Mouse (Mus musculus) embryonic facial prominence, embryonic 13.5 days (tissue): ENCODE measurements around the gene Dennd1a. TPM values are rescaled to one million over a fixed set of nuclear protein-coding genes. Genes with fewer than 3 reads are reported as not detected.

Source experiments
- ATAC-seq: fragments of 200-750 bp; cut with Nextera tagmentation; 2 replicates; pipeline ENCODE4 v1.8.0; 2017; ENCODE audit warnings: low read depth; ENCODE audit not compliant: insufficient number of reproducible peaks, insufficient read depth, low FRiP score, low TSS enrichment
- H3K27ac ChIP-seq: fragments of 300-500 bp; sonication (generic); 2 replicates; pipeline ENCODE4 v1.5.1; 2015; ENCODE audit warnings: moderate library complexity, mild to moderate bottlenecking, inconsistent platforms
- H3K27me3 ChIP-seq: fragments of 300-500 bp; sonication (generic); 2 replicates; pipeline ENCODE4 v1.6.1; 2015; ENCODE audit warnings: mild to moderate bottlenecking, inconsistent platforms
- H3K36me3 ChIP-seq: fragments of 300-500 bp; sonication (generic); 2 replicates; pipeline ENCODE4 v1.6.1; 2015; ENCODE audit warnings: mild to moderate bottlenecking, inconsistent platforms
- H3K4me1 ChIP-seq: fragments of 300-500 bp; sonication (generic); 2 replicates; pipeline ENCODE4 v1.6.1; 2015; ENCODE audit warnings: inconsistent platforms
- H3K4me2 ChIP-seq: fragments of 300-500 bp; sonication (generic); 2 replicates; pipeline ENCODE4 v1.6.1; 2015; ENCODE audit warnings: moderate library complexity, mild to moderate bottlenecking, inconsistent platforms
- H3K4me3 ChIP-seq: fragments of 300-500 bp; sonication (generic); 2 replicates; pipeline ENCODE4 v1.5.1; 2015; ENCODE audit warnings: mild to moderate bottlenecking, inconsistent platforms
- H3K9ac ChIP-seq: fragments of 300-500 bp; sonication (generic); 2 replicates; pipeline ENCODE4 v1.6.1; 2015; ENCODE audit warnings: mild to moderate bottlenecking, inconsistent platforms
- H3K9me3 ChIP-seq: fragments of 300-500 bp; sonication (generic); 2 replicates; pipeline ENCODE4 v1.6.1; 2016; ENCODE audit warnings: inconsistent platforms
- WGBS: fragments of 180-500 bp; shearing (Covaris S2); methylation state at CpG from one replicate; pipeline ENCODE4 v1.1.7; 2015; ENCODE audit warnings: mixed read lengths; 5-methylcytosine and 5-hydroxymethylcytosine counted together
- polyA plus RNA-seq: library from polyadenylated mRNA; unstranded; fragments of >200 nt; fragmentation: Nextera tagmentation; extraction: Ambion mirVana; gene quantifications from 2 replicates; pipeline ENCODE4 v1.2.1, GENCODE M21; 2015

Gene Dennd1a
- polyA plus RNA-seq, 1 experiment from 2014 or later: 15.5 TPM

- Histone ChIP-seq H3K4me2 (no peak overlapping the region), H3K9me3 (no peaks in the 10 kb centered on the region), H3K36me3 (no peaks in the 10 kb centered on the region), H3K4me1 (0 out of 2 replicates have a peak, but pooled peaks cover 7% of the 10 kb centered on the region), H3K9ac (no peak overlapping the region), H3K27ac (no peak overlapping the region), H3K4me3 (no peak overlapping the region), H3K27me3 (peaks cover 73% of the 10 kb centered on the region)
- ATAC-seq: no peak
- 88% methylated on average over 14 of the region's 14 CpGs for WGBS
Measured at GRCm38 (mm10) chr2:37790738-37791137, 496.5 kb downstream of the Dennd1a start.

GRCm38 (mm10) chr2:37789995-37790394 is 497.2 kb downstream of the Dennd1a start:
- Histone ChIP-seq H3K4me3 (no peak overlapping the region), H3K27ac (no peak overlapping the region), H3K36me3 (no peaks in the 10 kb centered on the region), H3K9me3 (no peaks in the 10 kb centered on the region), H3K4me1 (0 out of 2 replicates have a peak, but pooled peaks cover 7% of the 10 kb centered on the region), H3K27me3 (peaks cover 74% of the 10 kb centered on the region), H3K9ac (no peak overlapping the region), H3K4me2 (no peak overlapping the region)
- ATAC-seq: no peak; the same call in 1 of the 2 replicates
- WGBS: 87% methylated on average over 10 of the region's 10 CpGs

- Histone ChIP-seq H3K36me3 (no peaks in the 10 kb centered on the region), H3K9me3 (no peaks in the 10 kb centered on the region), H3K4me3 (no peak overlapping the region), H3K4me2 (no peak overlapping the region), H3K27me3 (peaks cover 69% of the 10 kb centered on the region), H3K9ac (no peak overlapping the region), H3K4me1 (0 out of 2 replicates have a peak, but pooled peaks cover 7% of the 10 kb centered on the region), H3K27ac (no peak overlapping the region)
- WGBS: 84% methylated on average over 5 of the region's 5 CpGs
- ATAC-seq: no peak
Measured at GRCm38 (mm10) chr2:37789029-37789428, 498.2 kb downstream of the Dennd1a start.

GRCm38 (mm10) chr2:37788176-37788962 is 498.8 kb downstream of the Dennd1a start:
- Histone ChIP-seq H3K36me3 (no peaks in the 10 kb centered on the region), H3K4me1 (0 out of 2 replicates have a peak, but pooled peaks cover 7% of the 10 kb centered on the region), H3K4me3 (no peak overlapping the region), H3K4me2 (no peak overlapping the region), H3K27me3 (peaks cover 63% of the 10 kb centered on the region), H3K9me3 (no peaks in the 10 kb centered on the region), H3K9ac (no peak overlapping the region), H3K27ac (no peak overlapping the region)
- 63% methylated on average over 7 of the region's 7 CpGs for WGBS
- no peak for ATAC-seq

GRCm38 (mm10) chr2:37786461-37786860 is 500.7 kb downstream of the Dennd1a start:
- H3K9me3 ChIP-seq: no peaks in the 10 kb centered on the region
- WGBS: 15% methylated on average over 45 of the region's 52 CpGs
- peak overlapping the region; percentile 74 for H3K4me2 ChIP-seq
- no peak for ATAC-seq
- H3K4me3 ChIP-seq: peak overlapping the region; percentile 44
- peaks cover 13% of the 10 kb centered on the region; the same call in 1 of the 2 replicates for H3K4me1 ChIP-seq
- no peak overlapping the region for H3K27ac ChIP-seq
- H3K9ac ChIP-seq: no peak overlapping the region; the same call in 1 of the 2 replicates
- H3K27me3 ChIP-seq: peaks cover 49% of the 10 kb centered on the region
- H3K36me3 ChIP-seq: no peaks in the 10 kb centered on the region

GRCm38 (mm10) chr2:37784473-37784872 is 502.7 kb downstream of the Dennd1a start:
- H3K9me3 ChIP-seq: no peaks in the 10 kb centered on the region
- H3K4me1 ChIP-seq: peaks cover 26% of the 10 kb centered on the region
- H3K4me3 ChIP-seq: no peak overlapping the region
- no peak overlapping the region for H3K9ac ChIP-seq
- H3K36me3 ChIP-seq: no peaks in the 10 kb centered on the region
- H3K4me2 ChIP-seq: no peak overlapping the region
- 72% methylated on average over 5 of the region's 5 CpGs for WGBS
- H3K27me3 ChIP-seq: peaks cover 50% of the 10 kb centered on the region
- H3K27ac ChIP-seq: no peak overlapping the region
- ATAC-seq: no peak

GRCm38 (mm10) chr2:37782002-37782401 is 505.2 kb downstream of the Dennd1a start:
- 12% methylated on average over 7 of the region's 7 CpGs for WGBS
- Histone ChIP-seq H3K27me3 (peaks cover 52% of the 10 kb centered on the region), H3K4me3 (no peak overlapping the region), H3K4me1 (peaks cover 34% of the 10 kb centered on the region), H3K4me2 (no peak overlapping the region), H3K36me3 (no peaks in the 10 kb centered on the region), H3K9ac (no peak overlapping the region), H3K27ac (no peak overlapping the region), H3K9me3 (no peaks in the 10 kb centered on the region)
- no peak for ATAC-seq

- Histone ChIP-seq H3K4me2 (no peak overlapping the region), H3K9ac (no peak overlapping the region), H3K36me3 (no peaks in the 10 kb centered on the region), H3K4me3 (no peak overlapping the region), H3K9me3 (no peaks in the 10 kb centered on the region), H3K4me1 (peaks cover 35% of the 10 kb centered on the region), H3K27me3 (peaks cover 52% of the 10 kb centered on the region), H3K27ac (no peak overlapping the region)
- WGBS: 21% methylated on average over 3 of the region's 3 CpGs
- no peak for ATAC-seq
Measured at GRCm38 (mm10) chr2:37781421-37781820, 505.8 kb downstream of the Dennd1a start.

GRCm38 (mm10) chr2:37780270-37780929 is 506.8 kb downstream of the Dennd1a start:
- Histone ChIP-seq H3K4me2 (peak overlapping the region; percentile 53), H3K27ac (no peak overlapping the region), H3K9ac (peak overlapping the region; percentile 17; the same call in 1 of the 2 replicates), H3K4me1 (peaks cover 40% of the 10 kb centered on the region), H3K9me3 (no peaks in the 10 kb centered on the region), H3K4me3 (peak overlapping the region; percentile 20; the same call in 1 of the 2 replicates), H3K27me3 (peaks cover 53% of the 10 kb centered on the region), H3K36me3 (no peaks in the 10 kb centered on the region)
- 3% methylated on average over 14 of the region's 14 CpGs for WGBS
- no peak for ATAC-seq

- Histone ChIP-seq H3K36me3 (no peaks in the 10 kb centered on the region), H3K27ac (no peak overlapping the region), H3K9me3 (no peaks in the 10 kb centered on the region), H3K4me3 (no peak overlapping the region), H3K4me2 (no peak overlapping the region), H3K27me3 (peaks cover 50% of the 10 kb centered on the region), H3K4me1 (peaks cover 40% of the 10 kb centered on the region), H3K9ac (no peak overlapping the region)
- whole genome bisulfite sequencing: 35% methylated on average over 10 of the region's 10 CpGs
- no peak for ATAC-seq
Measured at GRCm38 (mm10) chr2:37777958-37778720, 509.1 kb downstream of the Dennd1a start.
